Mouse (Mus musculus) C2C12 (cell line): ENCODE data around the gene Fbln2.

Source experiments
- CTCF ChIP-seq: IDR thresholded peaks from one replicate; pipeline ENCODE4 v1.5.1; 2011; ENCODE audit not compliant: control insufficient read depth, insufficient read depth, insufficient read length
- MAX ChIP-seq: IDR thresholded peaks from one replicate; pipeline ENCODE4 v1.6.1; 2011; ENCODE audit warnings: mild to moderate bottlenecking, control low read depth
- MYOD1 ChIP-seq: IDR thresholded peaks from one replicate; pipeline ENCODE4 v1.6.1; 2011; ENCODE audit warnings: low read depth; ENCODE audit not compliant: control insufficient read depth, insufficient read length
- MYOG ChIP-seq: IDR thresholded peaks from one replicate; pipeline ENCODE4 v1.6.1; 2011; ENCODE audit not compliant: control insufficient read depth, insufficient read length; ENCODE audit errors: extremely low read depth
- USF1 ChIP-seq: IDR thresholded peaks from one replicate; pipeline ENCODE4 v1.6.1; 2011; ENCODE audit warnings: low read depth, mild to moderate bottlenecking, control low read depth, moderate library complexity

- TF ChIP-seq CTCF = peak; percentile 56
- TF ChIP-seq MAX = no peak
- TF ChIP-seq MYOD1 = no peak
- no peak for TF ChIP-seq USF1
- no peak for TF ChIP-seq MYOG
Observed at GRCm38 (mm10) chr6:91186161-91186931, 25.9 kb upstream of the Fbln2 start.
